Comparison of ENCODE assay signal across 9 mouse cellular contexts in the genomic region with DNA sequence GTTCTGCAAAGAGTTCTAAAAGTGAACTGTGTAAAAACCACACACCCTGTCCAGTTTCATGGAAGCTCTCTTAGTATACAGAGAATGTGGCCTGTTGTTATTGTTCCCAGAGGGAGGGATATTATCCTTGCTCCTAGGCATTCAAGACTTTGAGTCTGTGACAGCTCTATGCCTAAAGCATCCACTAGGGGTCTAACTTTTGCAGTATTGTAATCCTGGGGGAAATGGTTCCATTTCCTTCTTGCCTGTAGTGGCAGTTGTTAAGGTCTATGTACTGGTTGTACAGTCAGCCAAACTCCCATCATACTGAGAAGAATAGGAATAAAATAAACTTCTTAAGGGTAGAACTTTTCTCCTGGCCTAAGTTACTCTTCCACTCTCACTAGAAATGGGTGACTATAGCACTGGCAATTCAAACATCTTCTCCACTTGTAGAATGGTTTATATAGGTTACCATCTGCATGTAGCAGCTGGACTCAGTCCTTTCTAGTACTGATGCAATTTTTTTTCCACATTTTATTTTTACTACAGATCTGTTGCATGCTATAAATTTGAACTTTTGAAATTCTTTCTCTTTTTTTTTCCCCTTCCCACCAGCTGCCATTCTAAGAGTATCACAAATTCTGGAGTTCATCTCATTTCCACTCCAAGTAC. TPM values are rescaled to one million over a fixed set of nuclear protein-coding genes. Genes with fewer than 3 reads are reported as not detected.
DNase-seq lines count a peak whose midpoint lies in the region; ATAC-seq and TF ChIP-seq lines count a peak whose summit lies in the region.
"Had no signal": no experiment of that assay in that cellular context is flagged by ENCODE, and none has a peak within 500 bp of the region (broad histone marks: within the 10 kb centered on the region; RNA-seq: fewer than 3 reads in every experiment).

No protein-coding gene starts in this region.

- H3K4me1 ChIP-seq in kidney, adult 2 months (ENCODE audit: control insufficient read depth, insufficient read depth, low read length), result no peaks in the 10 kb centered on the region
- H3K4me1 ChIP-seq in kidney, embryonic 16.5 days (ENCODE audit: insufficient read depth, low read length), result no peaks in the 10 kb centered on the region
- H3K4me1 ChIP-seq in E14TG2a.4 (replicated peaks; ENCODE audit: low read depth, low read length), result no peaks in the 10 kb centered on the region
- no peaks in the 10 kb centered on the region for H3K4me1 ChIP-seq in hindbrain, embryonic 16.5 days (ENCODE audit: control insufficient read depth, insufficient read depth, low read depth, low read length)
- H3K4me1 ChIP-seq: liver, embryonic 13.5 days had no signal

- no peak for TF ChIP-seq POLR2A in kidney, adult 2 months (IDR thresholded peaks at IDR 0.05; ENCODE audit: low read depth, low read length)

- no peak overlapping the region for H3K4me3 ChIP-seq in kidney, adult 2 months (ENCODE audit: insufficient read depth, low read depth, low read length)
- no peak overlapping the region for H3K4me3 ChIP-seq in kidney, embryonic 16.5 days (ENCODE audit: low read length)
- no peak overlapping the region for H3K4me3 ChIP-seq in E14TG2a.4 (replicated peaks; ENCODE audit: low read length)
- no peak overlapping the region for H3K4me3 ChIP-seq in hindbrain, embryonic 16.5 days (ENCODE audit: low read length)
- H3K4me3 ChIP-seq: liver, embryonic 13.5 days had no signal

- H3K27me3 ChIP-seq in kidney, adult 2 months (replicated peaks; ENCODE audit: control insufficient read depth, insufficient read depth, low read length), result no peaks in the 10 kb centered on the region
- no peaks in the 10 kb centered on the region for H3K27me3 ChIP-seq in kidney, embryonic 16.5 days (ENCODE audit: insufficient read depth, low read length)
- H3K27me3 ChIP-seq in E14TG2a.4 (ENCODE audit: insufficient read depth, low read length), result no peaks in the 10 kb centered on the region
- no peaks in the 10 kb centered on the region for H3K27me3 ChIP-seq in hindbrain, embryonic 16.5 days (replicated peaks; ENCODE audit: control insufficient read depth, insufficient read depth, low read length)
- H3K27me3 ChIP-seq: liver, embryonic 13.5 days had no signal

- H3K9ac ChIP-seq in kidney, embryonic 16.5 days (replicated peaks; ENCODE audit: low read length), result no peak overlapping the region
- H3K9ac ChIP-seq in hindbrain, embryonic 16.5 days (ENCODE audit: low read depth, low read length), result no peak overlapping the region
- H3K9ac ChIP-seq: liver, embryonic 13.5 days had no signal

- no peak overlapping the region for H3K4me2 ChIP-seq in kidney, embryonic 16.5 days (replicated peaks; ENCODE audit: low read depth, low read length)
- no peak overlapping the region for H3K4me2 ChIP-seq in hindbrain, embryonic 16.5 days (ENCODE audit: low read length)
- H3K4me2 ChIP-seq: liver, embryonic 13.5 days had no signal

- no peaks in the 10 kb centered on the region for H3K36me3 ChIP-seq in kidney, adult 2 months (ENCODE audit: control insufficient read depth, insufficient read depth, low read length)
- H3K36me3 ChIP-seq in kidney, embryonic 16.5 days (ENCODE audit: insufficient read depth, low read length), result no peaks in the 10 kb centered on the region
- no peaks in the 10 kb centered on the region for H3K36me3 ChIP-seq in E14TG2a.4 (ENCODE audit: insufficient read depth, low read length)
- no peaks in the 10 kb centered on the region for H3K36me3 ChIP-seq in hindbrain, embryonic 16.5 days (ENCODE audit: control insufficient read depth, insufficient read depth, low read length)
- H3K36me3 ChIP-seq: liver, embryonic 13.5 days had no signal

- H3K27ac ChIP-seq in kidney, adult 2 months (ENCODE audit: insufficient read depth, low read depth, low read length), result no peak overlapping the region
- H3K27ac ChIP-seq in kidney, embryonic 16.5 days (ENCODE audit: low read length), result no peak overlapping the region
- no peak overlapping the region for H3K27ac ChIP-seq in hindbrain, embryonic 16.5 days (ENCODE audit: low read depth, low read length)
- H3K27ac ChIP-seq: liver, embryonic 13.5 days had no signal

- no peak for ATAC-seq in kidney, embryonic 16.5 days (ENCODE audit: low FRiP score, low TSS enrichment)
- ATAC-seq in inflammation-experienced regulatory T-cells, adult 6 months, result peak; percentile 46
- ATAC-seq in hindbrain, embryonic 16.5 days, result no peak

- DNase-seq in kidney, adult 2 months, result peak; percentile 57
- peak; percentile 2 to 37 for DNase-seq in adrenal gland, postnatal 36 days
- DNase-seq in yolk sac, embryonic 10.5 days (ENCODE audit: low spot score), result no peak
- DNase-seq in gastrocnemius, postnatal 14 days, result no peak
- DNase-seq: liver, embryonic 13.5 days had no signal

- intact Hi-C loops in gastrocnemius, postnatal 14 days (cut with DNase I; ENCODE audit: low total_unique reads), result no loop called here

- no peaks in the 10 kb centered on the region for H3K9me3 ChIP-seq in kidney, embryonic 16.5 days (ENCODE audit: low read length)
- no peaks in the 10 kb centered on the region for H3K9me3 ChIP-seq in E14TG2a.4 (ENCODE audit: low read length)
- H3K9me3 ChIP-seq in hindbrain, embryonic 16.5 days (ENCODE audit: control insufficient read depth, low read length), result no peaks in the 10 kb centered on the region
- H3K9me3 ChIP-seq: liver, embryonic 13.5 days had no signal

- TF ChIP-seq CTCF in kidney, adult 2 months (conservative IDR thresholded peaks at IDR 0.05; ENCODE audit: insufficient read depth, insufficient read length, low read depth, low read length), result no peak
- TF ChIP-seq CTCF in E14TG2a.4 (conservative IDR thresholded peaks at IDR 0.05; ENCODE audit: low read length), result peak; percentile 73

RNA-seq across cellular contexts. Expression of gene Dpt, which starts 51.4 kb away (rescaled TPM):
- polyA plus RNA-seq in kidney, adult 2 months (2012; rRNA removed), result 9.5 and 9.8 TPM in 2 replicates
- 3.5 and 6.0 TPM in 2 replicates for polyA plus RNA-seq in kidney, embryonic 16.5 days (2015; fragmentation: Nextera tagmentation; extraction: Ambion mirVana)
- total RNA-seq in adrenal gland, postnatal 36 days (2021), result 10 to 100 TPM; 28.6 to 56.9 TPM
- polyA plus RNA-seq in inflammation-experienced regulatory T-cells, adult 6 months (2017; shearing (Covaris generic)), result under 1 TPM in 2 of 3 experiments, not detected in 1; 0.19 to 0.45 TPM
- total RNA-seq in gastrocnemius, postnatal 14 days (2021), result 10 to 100 TPM; 73.4 to 96.4 TPM
- polyA plus RNA-seq in hindbrain, embryonic 16.5 days (2015; fragmentation: Nextera tagmentation; extraction: Ambion mirVana), result 2.5 and 3.1 TPM in 2 replicates

Comparison
In these comparisons a context has a peak if more than half of its experiments do, and no peak if none do; other contexts are left out.
1. DNase-seq: peak in kidney, adult 2 months (single experiment) and adrenal gland, postnatal 36 days (2 of 2); none in yolk sac, embryonic 10.5 days (single experiment) and gastrocnemius, postnatal 14 days (single experiment).